Mouse (Mus musculus): Measurements from ENCODE around the gene Gapdh. TPM values are rescaled to one million over a fixed set of nuclear protein-coding genes. Genes with fewer than 3 reads are reported as not detected.

Gapdh gene
- polyA plus RNA-seq, 1 experiment from 2014 or later = 4,378 TPM

- Histone ChIP-seq H3K27ac (ENCODE audit: poor library complexity, severe bottlenecking) (peak overlapping the region; percentile 100), H3K27me3 (replicated peaks) (no peaks in the 10 kb centered on the region), H3K4me3 (peak overlapping the region; percentile 78), H3K9ac (peak overlapping the region; percentile 88), H3K4me1 (replicated peaks) (peaks cover 15% of the 10 kb centered on the region), H3K4me2 (peak overlapping the region; percentile 81), H3K36me3 (peaks cover 51% of the 10 kb centered on the region), H3K9me3 (replicated peaks) (no peaks in the 10 kb centered on the region)
- ATAC-seq (ENCODE audit: insufficient number of reproducible peaks, low FRiP score) = peak; percentile 93
- under 1% methylated on average over 34 of the region's 34 CpGs for WGBS
These were observed 25.9 kb upstream of the Gapdh start for GRCm38 (mm10) chr6:125192016-125192714.

- ATAC-seq (ENCODE audit: insufficient number of reproducible peaks, low FRiP score) = peak; percentile 96
- peak within 1 kb of the TSS; percentile 88 for H3K9ac ChIP-seq
- peak within 1 kb of the TSS; percentile 78 for H3K4me3 ChIP-seq
- peaks cover 15% of the 10 kb centered on the region for H3K4me1 ChIP-seq (replicated peaks)
- H3K4me2 ChIP-seq = peak within 1 kb of the TSS; percentile 81
- H3K36me3 ChIP-seq = peaks cover 58% of the 10 kb centered on the region
- no peaks in the 10 kb centered on the region for H3K27me3 ChIP-seq (replicated peaks)
- no peaks in the 10 kb centered on the region for H3K9me3 ChIP-seq (replicated peaks)
- under 1% methylated on average over 54 of the region's 54 CpGs for WGBS
- peak within 1 kb of the TSS; percentile 100 for H3K27ac ChIP-seq (ENCODE audit: poor library complexity, severe bottlenecking)
These were observed 25.2 kb upstream of the Gapdh start, which contains the start of the genes Ncapd2 and Mrpl51 for GRCm38 (mm10) chr6:125191332-125192015. Ncapd2 (minus strand) TSS chr6:125191701. Mrpl51 (plus strand) TSS chr6:125191801.

DNA sequence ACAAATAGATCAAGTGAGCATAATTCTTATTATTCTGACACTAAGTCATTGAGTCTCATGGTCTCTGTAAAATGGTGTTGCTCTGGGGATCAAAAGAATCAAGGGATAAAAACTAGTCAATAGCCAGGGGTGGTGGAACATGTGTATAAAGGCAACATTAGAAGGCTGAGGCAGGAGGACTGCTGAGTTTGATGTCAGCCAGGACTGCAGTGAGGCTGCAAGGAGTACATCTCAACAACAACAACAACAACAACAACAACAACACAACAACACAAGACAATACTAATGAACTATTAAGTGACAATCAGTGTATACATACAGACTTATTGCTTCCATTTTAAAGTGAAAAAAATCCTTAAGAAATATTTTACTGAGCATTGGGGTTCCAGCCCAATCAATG is 24.5 kb upstream of the Gapdh start:
- Histone ChIP-seq H3K27ac (ENCODE audit: poor library complexity, severe bottlenecking) (peak overlapping the region; percentile 100), H3K4me2 (peak overlapping the region; percentile 81), H3K4me1 (replicated peaks) (peaks cover 15% of the 10 kb centered on the region), H3K27me3 (replicated peaks) (no peaks in the 10 kb centered on the region), H3K9me3 (replicated peaks) (no peaks in the 10 kb centered on the region), H3K36me3 (peaks cover 64% of the 10 kb centered on the region), H3K4me3 (peak overlapping the region; percentile 78), H3K9ac (peak overlapping the region; percentile 83)
- ATAC-seq (ENCODE audit: insufficient number of reproducible peaks, low FRiP score) = no peak

DNA sequence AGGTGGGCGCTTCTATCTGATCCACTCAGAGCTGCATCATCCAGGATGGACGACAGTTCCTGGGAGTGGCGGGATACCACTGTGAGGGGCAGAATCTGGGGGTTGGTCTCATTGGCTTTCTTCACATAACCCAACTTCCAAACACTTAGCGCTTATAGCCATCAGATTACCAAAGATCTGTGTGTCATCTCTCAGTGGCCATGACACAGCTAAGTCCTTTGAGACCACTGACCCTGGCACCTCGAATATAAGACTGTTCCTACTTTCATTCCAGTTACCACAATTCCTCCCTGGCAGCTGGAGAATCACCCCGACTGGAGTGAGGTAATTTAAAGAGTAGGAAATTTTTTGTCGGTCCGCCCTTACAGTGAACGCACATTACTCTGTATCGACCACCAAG is 19.9 kb upstream of the Gapdh start:
- Histone ChIP-seq H3K27ac (ENCODE audit: poor library complexity, severe bottlenecking) (no peak overlapping the region), H3K4me2 (no peak overlapping the region), H3K4me1 (replicated peaks) (peaks cover 4% of the 10 kb centered on the region; the same call in 1 of the 2 replicates), H3K36me3 (peaks cover 83% of the 10 kb centered on the region), H3K9me3 (replicated peaks) (no peaks in the 10 kb centered on the region), H3K4me3 (no peak overlapping the region), H3K9ac (no peak overlapping the region), H3K27me3 (replicated peaks) (no peaks in the 10 kb centered on the region)
- no peak for ATAC-seq (ENCODE audit: insufficient number of reproducible peaks, low FRiP score)
- WGBS = 93% methylated on average over 10 of the region's 10 CpGs

- H3K27me3 ChIP-seq (replicated peaks) = no peaks in the 10 kb centered on the region
- 89% methylated on average over 5 of the region's 5 CpGs for WGBS
- H3K4me1 ChIP-seq (replicated peaks) = no peaks in the 10 kb centered on the region
- H3K9ac ChIP-seq = no peak overlapping the region
- no peak overlapping the region for H3K4me3 ChIP-seq
- H3K4me2 ChIP-seq = no peak overlapping the region
- H3K27ac ChIP-seq (ENCODE audit: poor library complexity, severe bottlenecking) = no peak overlapping the region
- H3K36me3 ChIP-seq = peaks cover 98% of the 10 kb centered on the region
- no peak for ATAC-seq (ENCODE audit: insufficient number of reproducible peaks, low FRiP score)
- H3K9me3 ChIP-seq (replicated peaks) = no peaks in the 10 kb centered on the region
These were observed 15.9 kb upstream of the Gapdh start for GRCm38 (mm10) chr6:125182133-125182532.

DNA sequence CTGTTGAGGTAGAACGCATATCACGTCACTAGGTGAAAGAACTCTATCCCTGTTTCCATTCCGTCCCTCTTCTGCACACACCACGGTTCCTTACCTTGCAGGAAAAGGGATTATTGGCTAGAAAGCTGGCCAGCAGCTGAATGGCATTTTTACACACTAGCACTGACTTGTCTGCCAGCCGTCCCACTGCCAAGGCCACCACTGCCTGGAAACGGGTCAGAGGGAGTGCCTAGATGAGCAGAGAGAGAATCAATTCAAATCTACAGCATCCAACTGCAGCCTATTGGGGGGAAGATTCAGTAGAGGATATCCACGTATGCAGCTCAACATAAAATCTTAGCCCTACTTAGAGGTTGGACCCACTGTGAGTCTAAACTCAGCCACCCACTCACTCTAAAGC is 13.3 kb upstream of the Gapdh start:
- H3K9me3 ChIP-seq (replicated peaks) = no peaks in the 10 kb centered on the region
- no peak overlapping the region for H3K9ac ChIP-seq
- WGBS = 93% methylated on average over 7 of the region's 7 CpGs
- H3K4me2 ChIP-seq = no peak overlapping the region
- H3K27ac ChIP-seq (ENCODE audit: poor library complexity, severe bottlenecking) = no peak overlapping the region
- peaks cover 98% of the 10 kb centered on the region for H3K36me3 ChIP-seq
- no peaks in the 10 kb centered on the region for H3K4me1 ChIP-seq (replicated peaks)
- no peaks in the 10 kb centered on the region for H3K27me3 ChIP-seq (replicated peaks)
- ATAC-seq (ENCODE audit: insufficient number of reproducible peaks, low FRiP score) = no peak
- H3K4me3 ChIP-seq = no peak overlapping the region

DNA sequence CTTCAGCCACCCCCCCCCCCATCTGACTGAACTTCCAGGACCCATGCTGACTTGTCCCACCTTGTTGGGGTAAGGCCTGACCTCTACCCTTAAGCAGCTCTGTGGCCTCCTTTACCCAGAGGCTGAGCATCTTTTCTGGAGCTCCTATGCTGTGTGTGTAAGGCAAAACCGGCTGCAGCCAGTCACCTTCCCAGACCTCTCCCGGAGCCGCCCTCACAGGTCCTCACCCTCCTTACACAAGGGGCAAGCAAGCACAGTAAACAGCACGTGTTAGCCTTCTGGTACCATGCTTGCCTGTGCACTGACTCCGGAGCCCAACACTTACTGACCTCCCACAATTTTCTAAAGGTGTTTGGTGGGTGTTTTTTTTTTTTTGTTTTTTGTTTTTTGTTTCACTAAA is 9.2 kb upstream of the Gapdh start:
- H3K4me1 ChIP-seq (replicated peaks) = 0 out of 2 replicates have a peak, but pooled peaks cover 4% of the 10 kb centered on the region
- no peak overlapping the region for H3K4me3 ChIP-seq
- no peaks in the 10 kb centered on the region for H3K9me3 ChIP-seq (replicated peaks)
- no peak overlapping the region for H3K27ac ChIP-seq (ENCODE audit: poor library complexity, severe bottlenecking)
- H3K36me3 ChIP-seq = peaks cover 100% of the 10 kb centered on the region
- WGBS = 91% methylated on average over 5 of the region's 5 CpGs
- H3K27me3 ChIP-seq (replicated peaks) = no peaks in the 10 kb centered on the region
- no peak overlapping the region for H3K9ac ChIP-seq
- no peak for ATAC-seq (ENCODE audit: insufficient number of reproducible peaks, low FRiP score)
- H3K4me2 ChIP-seq = no peak overlapping the region

GRCm38 (mm10) chr6:125173256-125173655 is 7.0 kb upstream of the Gapdh start:
- no peak overlapping the region for H3K4me3 ChIP-seq
- H3K9ac ChIP-seq = no peak overlapping the region
- H3K27ac ChIP-seq (ENCODE audit: poor library complexity, severe bottlenecking) = no peak overlapping the region
- H3K4me2 ChIP-seq = no peak overlapping the region
- H3K27me3 ChIP-seq (replicated peaks) = no peaks in the 10 kb centered on the region
- no peak for ATAC-seq (ENCODE audit: insufficient number of reproducible peaks, low FRiP score)
- 88% methylated on average over 7 of the region's 7 CpGs for WGBS
- H3K9me3 ChIP-seq (replicated peaks) = no peaks in the 10 kb centered on the region
- H3K4me1 ChIP-seq (replicated peaks) = peaks cover 6% of the 10 kb centered on the region; the same call in 1 of the 2 replicates
- H3K36me3 ChIP-seq = peaks cover 100% of the 10 kb centered on the region

DNA sequence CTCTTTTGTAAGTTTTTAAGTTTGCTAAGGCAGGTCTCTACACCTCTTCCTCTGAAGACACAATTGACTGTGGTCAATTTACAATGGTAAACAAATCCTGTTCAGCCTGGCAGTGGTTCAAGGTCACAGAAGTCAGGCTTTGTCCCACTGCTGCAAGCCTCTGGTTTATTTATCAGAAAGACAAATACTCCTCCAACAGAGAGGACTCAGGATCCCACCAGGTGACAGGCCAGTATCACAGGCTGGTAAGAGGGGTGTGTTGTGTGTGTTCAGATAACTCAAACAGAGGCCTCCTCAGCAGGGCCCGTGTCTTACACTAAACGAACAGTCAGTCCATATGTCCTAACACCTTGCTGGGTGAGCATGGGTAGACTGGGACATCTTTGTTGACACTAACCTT is 6.2 kb upstream of the Gapdh start:
- H3K4me2 ChIP-seq = no peak overlapping the region
- no peak overlapping the region for H3K27ac ChIP-seq (ENCODE audit: poor library complexity, severe bottlenecking)
- H3K36me3 ChIP-seq = peaks cover 100% of the 10 kb centered on the region
- no peaks in the 10 kb centered on the region for H3K9me3 ChIP-seq (replicated peaks)
- no peaks in the 10 kb centered on the region for H3K27me3 ChIP-seq (replicated peaks)
- no peak overlapping the region for H3K9ac ChIP-seq
- no peak overlapping the region for H3K4me3 ChIP-seq
- whole genome bisulfite sequencing = 63% methylated on average over 2 of the region's 2 CpGs
- no peak for ATAC-seq (ENCODE audit: insufficient number of reproducible peaks, low FRiP score)
- H3K4me1 ChIP-seq (replicated peaks) = peaks cover 14% of the 10 kb centered on the region

DNA sequence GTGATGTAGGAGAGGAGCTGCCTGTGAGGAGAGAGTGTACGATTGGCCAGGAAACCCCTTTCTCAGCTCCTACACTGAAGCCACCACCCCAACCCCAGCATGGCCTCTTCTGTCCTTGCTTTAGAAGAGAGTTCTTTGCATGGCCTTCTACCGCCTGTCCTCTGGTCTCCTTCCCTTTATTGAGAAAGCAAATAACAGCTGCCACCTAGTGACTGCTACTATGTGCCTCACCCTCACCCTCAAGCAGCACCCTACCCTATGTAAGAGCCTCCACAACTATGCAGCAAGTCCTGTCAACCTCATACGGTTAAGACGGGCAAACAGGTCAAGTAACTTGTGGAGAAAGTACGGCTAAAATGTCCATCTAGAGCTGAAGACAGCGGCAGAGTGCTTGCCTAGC is 3.9 kb upstream of the Gapdh start:
- Histone ChIP-seq H3K27ac (ENCODE audit: poor library complexity, severe bottlenecking) (peak overlapping the region; percentile 56; the same call in 1 of the 2 replicates), H3K27me3 (replicated peaks) (no peaks in the 10 kb centered on the region), H3K4me2 (no peak overlapping the region), H3K4me1 (replicated peaks) (peaks cover 26% of the 10 kb centered on the region), H3K9me3 (replicated peaks) (no peaks in the 10 kb centered on the region), H3K9ac (no peak overlapping the region), H3K4me3 (no peak overlapping the region), H3K36me3 (peaks cover 80% of the 10 kb centered on the region)
- 73% methylated on average over 6 of the region's 6 CpGs for WGBS
- no peak for ATAC-seq (ENCODE audit: insufficient number of reproducible peaks, low FRiP score)

DNA sequence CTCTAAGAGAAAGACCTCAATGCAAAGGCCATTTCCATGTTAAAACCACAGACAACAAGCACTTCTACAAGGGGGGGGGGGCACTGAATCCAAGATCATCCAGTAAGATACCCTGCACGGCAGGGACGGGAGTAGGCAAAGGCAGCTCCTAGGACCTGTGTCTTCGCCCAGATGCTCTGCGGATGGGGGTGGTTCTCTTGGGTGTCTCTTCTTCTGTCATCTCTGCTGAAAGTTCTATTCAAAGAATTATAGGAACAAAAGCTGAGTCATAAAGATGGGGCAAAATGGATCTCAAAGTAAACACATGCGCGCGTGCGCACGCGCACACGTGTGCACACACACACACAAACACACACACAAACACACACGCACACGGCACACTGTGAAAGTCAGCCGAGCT is 1.8 kb upstream of the Gapdh start:
- peak overlapping the region; percentile 99 for H3K27ac ChIP-seq (ENCODE audit: poor library complexity, severe bottlenecking)
- peak overlapping the region; percentile 78; the same call in 1 of the 2 replicates for H3K9ac ChIP-seq
- no peak overlapping the region for H3K4me2 ChIP-seq
- WGBS = 87% methylated on average over 14 of the region's 14 CpGs
- H3K9me3 ChIP-seq (replicated peaks) = no peaks in the 10 kb centered on the region
- no peaks in the 10 kb centered on the region for H3K27me3 ChIP-seq (replicated peaks)
- no peak for ATAC-seq (ENCODE audit: insufficient number of reproducible peaks, low FRiP score)
- H3K4me3 ChIP-seq = no peak overlapping the region
- peaks cover 71% of the 10 kb centered on the region for H3K36me3 ChIP-seq
- peaks cover 37% of the 10 kb centered on the region for H3K4me1 ChIP-seq (replicated peaks)
